Mouse (Mus musculus) C2C12 (cell line): ENCODE measurements around the gene Mid2.

Source experiments
- CEBPB ChIP-seq: IDR thresholded peaks from one replicate; pipeline ENCODE4 v1.6.1; 2011; ENCODE audit warnings: low read depth, mild to moderate bottlenecking, control low read depth, moderate library complexity
- CTCF ChIP-seq: IDR thresholded peaks from one replicate; pipeline ENCODE4 v1.5.1; 2011; ENCODE audit not compliant: control insufficient read depth, insufficient read depth, insufficient read length
- MAX ChIP-seq: IDR thresholded peaks from one replicate; pipeline ENCODE4 v1.6.1; 2011; ENCODE audit warnings: mild to moderate bottlenecking, control low read depth
- MYOD1 ChIP-seq: IDR thresholded peaks from one replicate; pipeline ENCODE4 v1.6.1; 2011; ENCODE audit warnings: low read depth; ENCODE audit not compliant: control insufficient read depth, insufficient read length
- MYOG ChIP-seq: IDR thresholded peaks from one replicate; pipeline ENCODE4 v1.6.1; 2011; ENCODE audit not compliant: control insufficient read depth, insufficient read length; ENCODE audit errors: extremely low read depth
- USF1 ChIP-seq: IDR thresholded peaks from one replicate; pipeline ENCODE4 v1.6.1; 2011; ENCODE audit warnings: low read depth, mild to moderate bottlenecking, control low read depth, moderate library complexity

- TF ChIP-seq CTCF (no peak), MYOG (no peak), MAX (no peak), USF1 (no peak), MYOD1 (no peak), CEBPB (no peak)
Measured at GRCm38 (mm10) chrX:140639592-140639991, 24.8 kb upstream of the Mid2 start.
